Mouse (Mus musculus): ENCODE measurements at regions not wholly inside any gene's neighbourhood (a gene's known extent, or its start where the extent isn't known, plus 50 kb on each side); places are given as distances from the start of the nearest gene placed in this dataset.

- peak; percentile 23 for DNase-seq (ENCODE audit: low spot score)
- no peaks in the 10 kb centered on the region for H3K9me3 ChIP-seq (replicated peaks; ENCODE audit: control insufficient read depth, low read length)
- H3K4me1 ChIP-seq (ENCODE audit: control insufficient read depth, insufficient read depth, low read length) = peaks cover 3% of the 10 kb centered on the region; the same call in 1 of the 2 replicates
- no peak overlapping the region for H3K4me2 ChIP-seq (ENCODE audit: low read depth, low read length)
- WGBS = 63% methylated on average over 7 of the region's 7 CpGs
- ATAC-seq (replicated peaks; ENCODE audit: insufficient number of reproducible peaks, low FRiP score, low TSS enrichment, low read depth) = no peak
- no peaks in the 10 kb centered on the region for H3K27me3 ChIP-seq (ENCODE audit: control insufficient read depth, insufficient read depth, low read length)
- no peak overlapping the region for H3K4me3 ChIP-seq (ENCODE audit: low read depth, low read length)
- no peak overlapping the region for H3K27ac ChIP-seq (replicated peaks; ENCODE audit: low read depth, low read length)
- H3K9ac ChIP-seq (replicated peaks; ENCODE audit: low read length) = no peak overlapping the region
- no peaks in the 10 kb centered on the region for H3K36me3 ChIP-seq (replicated peaks; ENCODE audit: control insufficient read depth, insufficient read depth, low read depth, low read length)
Observed at GRCm38 (mm10) chr14:102810121-102810921, 172.1 kb downstream of the Kctd12 start.

GRCm38 (mm10) chr14:102805936-102806923 is 176.2 kb downstream of the Kctd12 start:
- 42% methylated on average over 21 of the region's 21 CpGs for WGBS
- no peak overlapping the region; the same call in 1 of the 2 replicates for H3K4me2 ChIP-seq (ENCODE audit: low read depth, low read length)
- peaks cover 3% of the 10 kb centered on the region; the same call in 1 of the 2 replicates for H3K4me1 ChIP-seq (ENCODE audit: control insufficient read depth, insufficient read depth, low read length)
- no peaks in the 10 kb centered on the region for H3K9me3 ChIP-seq (replicated peaks; ENCODE audit: control insufficient read depth, low read length)
- no peak overlapping the region for H3K27ac ChIP-seq (replicated peaks; ENCODE audit: low read depth, low read length)
- ATAC-seq (replicated peaks; ENCODE audit: insufficient number of reproducible peaks, low FRiP score, low TSS enrichment, low read depth) (no peak), DNase-seq (ENCODE audit: low spot score) (peak; percentile 43)
- H3K4me3 ChIP-seq (ENCODE audit: low read depth, low read length) = no peak overlapping the region
- H3K36me3 ChIP-seq (replicated peaks; ENCODE audit: control insufficient read depth, insufficient read depth, low read depth, low read length) = no peaks in the 10 kb centered on the region
- no peaks in the 10 kb centered on the region for H3K27me3 ChIP-seq (ENCODE audit: control insufficient read depth, insufficient read depth, low read length)
- no peak overlapping the region for H3K9ac ChIP-seq (replicated peaks; ENCODE audit: low read length)

DNA sequence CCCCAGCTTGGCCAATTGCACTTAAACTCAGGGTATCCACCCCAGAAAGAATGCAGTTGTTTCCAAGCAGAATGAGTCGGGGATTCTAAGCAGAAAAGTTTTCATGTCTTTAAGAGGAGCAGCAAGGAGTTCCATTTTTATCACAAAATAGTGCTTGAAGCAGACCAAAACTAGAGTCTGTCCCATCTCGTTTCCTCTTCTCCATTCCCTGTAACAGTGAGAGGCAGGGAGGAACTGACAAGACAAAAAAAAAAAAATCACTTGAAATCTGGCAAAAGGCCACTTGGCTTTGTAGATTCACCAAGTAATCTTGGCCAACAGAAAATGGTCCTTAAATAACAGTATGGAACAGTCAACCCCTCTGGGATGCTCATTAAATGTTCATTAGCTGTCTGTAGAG is 186.8 kb downstream of the Kctd12 start:
- Histone ChIP-seq H3K36me3 (replicated peaks; ENCODE audit: control insufficient read depth, insufficient read depth, low read depth, low read length) (no peaks in the 10 kb centered on the region), H3K9ac (replicated peaks; ENCODE audit: low read length) (no peak overlapping the region), H3K9me3 (replicated peaks; ENCODE audit: control insufficient read depth, low read length) (no peaks in the 10 kb centered on the region), H3K4me1 (ENCODE audit: control insufficient read depth, insufficient read depth, low read length) (no peaks in the 10 kb centered on the region), H3K4me3 (ENCODE audit: low read depth, low read length) (no peak overlapping the region), H3K4me2 (ENCODE audit: low read depth, low read length) (no peak overlapping the region), H3K27ac (replicated peaks; ENCODE audit: low read depth, low read length) (no peak overlapping the region), H3K27me3 (ENCODE audit: control insufficient read depth, insufficient read depth, low read length) (no peaks in the 10 kb centered on the region)
- WGBS = 82% methylated on average over 2 of the region's 2 CpGs
- no peak for ATAC-seq (replicated peaks; ENCODE audit: insufficient number of reproducible peaks, low FRiP score, low TSS enrichment, low read depth)
- DNase-seq (ENCODE audit: low spot score) = no peak

DNA sequence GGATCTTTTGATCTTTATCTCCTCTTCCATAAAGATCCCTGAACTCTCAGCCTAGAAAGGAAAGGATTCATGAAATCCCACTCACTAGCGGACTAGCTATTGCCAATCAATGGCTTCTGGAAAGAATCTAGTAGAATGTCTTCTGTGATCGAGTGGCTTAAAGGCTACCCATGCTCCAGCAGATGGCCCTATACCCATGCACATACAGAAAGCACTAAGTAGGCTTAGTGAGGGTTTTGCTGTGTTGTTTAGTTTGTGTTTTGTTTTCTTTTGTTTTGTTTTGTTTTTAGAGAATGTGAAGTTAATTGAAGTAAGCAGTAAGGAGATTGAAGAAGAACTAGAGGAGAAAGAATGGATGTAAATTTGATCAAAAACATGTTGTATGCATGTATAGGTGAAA is 187.5 kb downstream of the Kctd12 start:
- H3K4me2 ChIP-seq (ENCODE audit: low read depth, low read length) = no peak overlapping the region
- no peaks in the 10 kb centered on the region for H3K36me3 ChIP-seq (replicated peaks; ENCODE audit: control insufficient read depth, insufficient read depth, low read depth, low read length)
- no peaks in the 10 kb centered on the region for H3K27me3 ChIP-seq (ENCODE audit: control insufficient read depth, insufficient read depth, low read length)
- no peaks in the 10 kb centered on the region for H3K4me1 ChIP-seq (ENCODE audit: control insufficient read depth, insufficient read depth, low read length)
- no peak overlapping the region for H3K27ac ChIP-seq (replicated peaks; ENCODE audit: low read depth, low read length)
- WGBS = 93% methylated on average over 2 of the region's 2 CpGs
- DNase-seq (ENCODE audit: low spot score) = no peak
- H3K9ac ChIP-seq (replicated peaks; ENCODE audit: low read length) = no peak overlapping the region
- no peak for ATAC-seq (replicated peaks; ENCODE audit: insufficient number of reproducible peaks, low FRiP score, low TSS enrichment, low read depth)
- H3K4me3 ChIP-seq (ENCODE audit: low read depth, low read length) = no peak overlapping the region
- no peaks in the 10 kb centered on the region for H3K9me3 ChIP-seq (replicated peaks; ENCODE audit: control insufficient read depth, low read length)

DNA sequence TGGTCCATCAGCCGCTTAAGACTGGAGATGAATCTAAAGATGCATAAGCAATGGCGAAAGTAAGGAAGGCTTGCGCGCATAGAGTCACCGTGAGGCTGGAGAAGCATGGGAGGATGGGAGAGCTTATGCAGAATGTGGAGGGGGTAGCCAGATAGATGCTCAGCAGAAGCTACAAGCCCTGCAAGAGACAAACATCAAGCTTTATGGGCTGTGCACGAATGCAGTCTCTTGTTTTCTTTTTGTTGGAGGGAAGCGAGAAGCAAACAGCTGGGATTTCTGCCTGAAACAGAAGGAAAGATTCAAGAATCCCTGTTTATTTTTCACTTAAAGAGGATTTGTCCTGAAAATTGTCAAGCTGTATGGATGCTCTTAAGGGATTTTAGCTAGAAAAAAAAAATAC is 188.7 kb downstream of the Kctd12 start:
- Histone ChIP-seq H3K9ac (replicated peaks; ENCODE audit: low read length) (no peak overlapping the region), H3K27me3 (ENCODE audit: control insufficient read depth, insufficient read depth, low read length) (no peaks in the 10 kb centered on the region), H3K4me3 (ENCODE audit: low read depth, low read length) (no peak overlapping the region), H3K4me2 (ENCODE audit: low read depth, low read length) (no peak overlapping the region), H3K36me3 (replicated peaks; ENCODE audit: control insufficient read depth, insufficient read depth, low read depth, low read length) (no peaks in the 10 kb centered on the region), H3K4me1 (ENCODE audit: control insufficient read depth, insufficient read depth, low read length) (no peaks in the 10 kb centered on the region), H3K9me3 (replicated peaks; ENCODE audit: control insufficient read depth, low read length) (no peaks in the 10 kb centered on the region), H3K27ac (replicated peaks; ENCODE audit: low read depth, low read length) (no peak overlapping the region)
- WGBS = 87% methylated on average over 7 of the region's 7 CpGs
- no peak for ATAC-seq (replicated peaks; ENCODE audit: insufficient number of reproducible peaks, low FRiP score, low TSS enrichment, low read depth)
- DNase-seq (ENCODE audit: low spot score) = no peak

DNA sequence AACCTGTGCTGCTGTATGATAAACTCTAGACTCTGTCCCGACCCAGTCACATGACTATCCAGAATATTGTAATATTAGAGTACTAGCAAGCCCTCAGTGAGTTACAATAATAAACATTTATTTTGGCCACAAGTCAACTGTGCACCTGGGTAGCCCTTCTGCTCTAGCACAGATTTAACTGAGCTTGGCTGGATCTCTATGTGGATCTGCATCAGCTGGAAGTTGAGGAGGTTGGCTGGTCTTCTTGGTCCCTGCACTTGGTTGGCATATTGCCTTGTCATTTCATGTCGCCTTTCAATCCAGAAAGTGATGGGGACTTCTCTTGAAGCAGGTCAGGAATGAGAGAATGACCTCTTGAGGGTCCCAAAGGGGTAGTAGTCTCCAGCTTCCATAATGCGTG is 191.5 kb downstream of the Kctd12 start:
- 89% methylated on average over 3 of the region's 3 CpGs for WGBS

GRCm38 (mm10) chr14:102782227-102782626 is 200.2 kb downstream of the Kctd12 start:
- H3K4me2 ChIP-seq (ENCODE audit: low read depth, low read length) = no peak overlapping the region
- no peaks in the 10 kb centered on the region for H3K9me3 ChIP-seq (replicated peaks; ENCODE audit: control insufficient read depth, low read length)
- no peaks in the 10 kb centered on the region for H3K4me1 ChIP-seq (ENCODE audit: control insufficient read depth, insufficient read depth, low read length)
- H3K27me3 ChIP-seq (ENCODE audit: control insufficient read depth, insufficient read depth, low read length) = no peaks in the 10 kb centered on the region
- ATAC-seq (replicated peaks; ENCODE audit: insufficient number of reproducible peaks, low FRiP score, low TSS enrichment, low read depth) (no peak), DNase-seq (ENCODE audit: low spot score) (no peak)
- no peak overlapping the region for H3K27ac ChIP-seq (replicated peaks; ENCODE audit: low read depth, low read length)
- H3K4me3 ChIP-seq (ENCODE audit: low read depth, low read length) = no peak overlapping the region
- no peak overlapping the region for H3K9ac ChIP-seq (replicated peaks; ENCODE audit: low read length)
- H3K36me3 ChIP-seq (replicated peaks; ENCODE audit: control insufficient read depth, insufficient read depth, low read depth, low read length) = no peaks in the 10 kb centered on the region

More for the DNA sequence above, 191.5 kb downstream of the Kctd12 start:
- H3K9ac ChIP-seq (replicated peaks; ENCODE audit: low read length) = no peak overlapping the region
- H3K4me2 ChIP-seq (ENCODE audit: low read depth, low read length) = no peak overlapping the region
- H3K9me3 ChIP-seq (replicated peaks; ENCODE audit: control insufficient read depth, low read length) = no peaks in the 10 kb centered on the region
- H3K36me3 ChIP-seq (replicated peaks; ENCODE audit: control insufficient read depth, insufficient read depth, low read depth, low read length) = no peaks in the 10 kb centered on the region
- no peak overlapping the region for H3K27ac ChIP-seq (replicated peaks; ENCODE audit: low read depth, low read length)
- ATAC-seq (replicated peaks; ENCODE audit: insufficient number of reproducible peaks, low FRiP score, low TSS enrichment, low read depth) = no peak
- DNase-seq (ENCODE audit: low spot score) = no peak
- H3K4me3 ChIP-seq (ENCODE audit: low read depth, low read length) = no peak overlapping the region
- no peaks in the 10 kb centered on the region for H3K27me3 ChIP-seq (ENCODE audit: control insufficient read depth, insufficient read depth, low read length)
- H3K4me1 ChIP-seq (ENCODE audit: control insufficient read depth, insufficient read depth, low read length) = no peaks in the 10 kb centered on the region

DNA sequence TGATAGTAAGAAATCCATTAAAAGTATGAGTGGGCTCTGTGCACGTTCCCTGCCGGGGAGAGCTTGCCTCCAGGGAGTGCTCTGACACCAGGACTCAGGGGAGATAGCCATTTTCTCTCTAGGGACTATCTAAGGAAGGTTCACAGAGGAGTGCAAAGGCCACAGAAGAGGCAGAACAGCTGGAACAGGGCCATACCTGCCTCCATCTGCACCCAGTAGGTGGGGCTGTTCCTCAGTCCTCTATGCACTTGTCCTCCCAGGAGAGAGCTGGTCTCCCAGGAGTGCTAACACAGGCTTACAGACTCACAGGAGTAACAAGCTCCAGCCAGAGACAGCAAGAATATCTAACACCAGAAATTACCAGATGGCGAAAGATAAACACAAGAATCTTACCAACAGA is 212.7 kb downstream of the Kctd12 start:
- H3K27ac ChIP-seq (replicated peaks; ENCODE audit: low read depth, low read length) = no peak overlapping the region
- H3K4me2 ChIP-seq (ENCODE audit: low read depth, low read length) = no peak overlapping the region
- H3K4me1 ChIP-seq (ENCODE audit: control insufficient read depth, insufficient read depth, low read length) = no peaks in the 10 kb centered on the region
- DNase-seq (ENCODE audit: low spot score) = no peak
- WGBS = 72% methylated on average over 3 of the region's 3 CpGs
- H3K27me3 ChIP-seq (ENCODE audit: control insufficient read depth, insufficient read depth, low read length) = no peaks in the 10 kb centered on the region
- H3K9ac ChIP-seq (replicated peaks; ENCODE audit: low read length) = no peak overlapping the region
- no peaks in the 10 kb centered on the region for H3K9me3 ChIP-seq (replicated peaks; ENCODE audit: control insufficient read depth, low read length)
- H3K36me3 ChIP-seq (replicated peaks; ENCODE audit: control insufficient read depth, insufficient read depth, low read depth, low read length) = no peaks in the 10 kb centered on the region
- H3K4me3 ChIP-seq (ENCODE audit: low read depth, low read length) = no peak overlapping the region
- ATAC-seq (replicated peaks; ENCODE audit: insufficient number of reproducible peaks, low FRiP score, low TSS enrichment, low read depth) = no peak
